Mouse (Mus musculus): ENCODE data around the gene Rps16. TPM values are rescaled to one million over a fixed set of nuclear protein-coding genes. Genes with fewer than 3 reads are reported as not detected.
"Not testable (repeated sequence)": the region's sequence is repeated elsewhere in the genome, so short reads cannot be mapped to it uniquely, and the experiment has no call there.

Rps16 gene
- polyA plus RNA-seq, 1 experiment from 2014 or later = 695 TPM

DNA sequence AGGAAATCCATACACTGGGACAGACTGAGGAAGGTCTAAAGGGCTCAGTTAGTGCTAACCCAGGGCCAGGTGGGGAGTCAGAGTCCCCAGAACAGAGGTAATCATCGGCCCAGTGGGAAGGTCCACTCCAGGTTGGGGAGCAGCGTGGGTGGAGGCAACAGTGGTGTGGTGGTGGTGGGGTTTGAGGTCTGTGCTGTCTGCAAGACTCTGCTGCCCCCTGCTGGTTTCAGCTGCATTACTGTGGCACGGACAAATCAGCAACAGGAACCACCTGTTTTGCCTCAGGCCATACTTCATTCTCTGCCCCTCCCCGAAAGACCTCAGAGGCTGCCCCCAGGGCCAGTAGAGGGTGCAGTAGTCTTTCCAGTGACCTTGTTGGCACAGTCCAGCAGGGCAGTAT is 36.0 kb downstream of the Rps16 start:
- peaks cover 12% of the 10 kb centered on the region for H3K4me1 ChIP-seq (ENCODE audit: insufficient read depth, low read depth, low read length)
- no peaks in the 10 kb centered on the region for H3K27me3 ChIP-seq (replicated peaks; ENCODE audit: insufficient read depth, low read length)
- H3K27ac ChIP-seq (ENCODE audit: low read length) = peak overlapping the region; percentile 71
- no peak overlapping the region for H3K9ac ChIP-seq (replicated peaks; ENCODE audit: low read depth)
- peak; percentile 71 for ATAC-seq
- DNase-seq (ENCODE audit: low spot score) = peak; percentile 96
- TF ChIP-seq CTCF (IDR thresholded peaks at IDR 0.05) (peak; percentile 97), EP300 (IDR thresholded peaks at IDR 0.05) (no peak)
- WGBS = 2% methylated on average over 4 of the region's 4 CpGs
- peaks cover 13% of the 10 kb centered on the region for H3K36me3 ChIP-seq (ENCODE audit: insufficient read depth, low read length)
- H3K4me2 ChIP-seq (replicated peaks; ENCODE audit: low read depth, low read length) = no peak overlapping the region
- H3K9me3 ChIP-seq (ENCODE audit: low read length) = no peaks in the 10 kb centered on the region
- no peak overlapping the region for H3K4me3 ChIP-seq (ENCODE audit: low read depth, low read length)

DNA sequence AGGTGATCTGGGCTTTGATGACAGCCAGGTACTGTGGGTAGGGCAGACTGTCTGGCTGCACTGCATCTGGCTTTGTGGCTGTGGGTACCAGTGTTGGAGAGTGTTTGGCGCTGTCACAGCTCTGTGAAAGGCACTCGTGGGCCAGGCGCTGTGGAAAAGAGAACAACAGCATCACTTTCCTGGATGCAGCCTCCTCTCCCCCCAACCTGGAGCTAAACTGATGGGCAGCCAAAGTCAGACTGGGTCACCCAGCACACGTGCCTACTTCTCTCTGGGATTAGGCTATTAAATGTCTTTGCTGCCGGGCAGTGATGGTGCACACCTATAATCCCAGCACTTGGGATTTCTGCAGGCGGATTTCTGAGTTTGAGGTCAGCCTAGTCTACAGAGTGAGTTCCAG is 36.4 kb downstream of the Rps16 start:
- Histone ChIP-seq H3K4me1 (ENCODE audit: insufficient read depth, low read depth, low read length) (peaks cover 12% of the 10 kb centered on the region), H3K36me3 (ENCODE audit: insufficient read depth, low read length) (peaks cover 13% of the 10 kb centered on the region)
- DNase-seq (ENCODE audit: low spot score); H3K9ac ChIP-seq (replicated peaks; ENCODE audit: low read depth); H3K4me2 ChIP-seq (replicated peaks; ENCODE audit: low read depth, low read length); H3K9me3 ChIP-seq (ENCODE audit: low read length); H3K27ac ChIP-seq (ENCODE audit: low read length); H3K27me3 ChIP-seq (replicated peaks; ENCODE audit: insufficient read depth, low read length); ATAC-seq; H3K4me3 ChIP-seq (ENCODE audit: low read depth, low read length): not testable (repeated sequence)
- WGBS = 78% methylated on average over 6 of the region's 6 CpGs

DNA sequence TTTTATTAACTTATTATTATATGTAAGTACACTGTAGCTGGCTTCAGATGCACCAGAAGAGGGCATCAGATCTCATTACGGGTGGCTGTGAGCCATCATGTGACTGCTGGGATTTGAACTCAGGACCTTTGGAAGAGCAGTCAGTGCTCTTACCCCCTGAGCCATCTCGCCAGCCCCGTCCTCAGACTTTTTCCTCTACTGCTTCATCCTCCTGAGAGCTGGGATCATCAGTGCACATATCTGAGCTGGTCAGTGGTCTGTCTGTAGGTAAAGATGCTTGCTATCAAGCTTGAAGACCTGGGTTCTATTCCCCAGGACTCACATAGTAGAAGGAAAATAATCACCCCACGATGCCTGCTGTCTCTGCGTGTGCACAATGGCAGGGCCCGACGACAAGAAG is 36.9 kb downstream of the Rps16 start:
- ATAC-seq = not testable (repeated sequence)

DNA sequence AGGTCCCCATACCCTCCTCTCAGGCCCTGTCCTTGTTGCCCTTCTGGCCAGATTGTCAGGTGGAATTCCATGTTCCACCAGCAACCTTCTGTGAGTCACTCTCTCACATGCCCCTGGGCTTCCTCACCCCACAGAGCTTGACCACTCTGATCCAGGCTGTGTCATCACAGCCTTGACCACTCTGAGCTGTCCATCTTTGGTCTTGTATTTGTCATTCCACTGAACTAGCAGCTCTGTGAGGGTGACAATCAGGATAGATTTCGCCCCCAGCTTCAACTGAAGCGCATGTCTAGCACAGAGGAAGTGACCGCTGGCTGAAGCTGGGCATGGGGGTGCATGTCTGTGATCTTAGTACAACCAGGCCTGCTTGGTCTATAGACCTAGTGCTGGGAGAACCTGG is 39.9 kb downstream of the Rps16 start:
- Histone ChIP-seq H3K9ac (replicated peaks; ENCODE audit: low read depth) (no peak overlapping the region), H3K4me2 (replicated peaks; ENCODE audit: low read depth, low read length) (no peak overlapping the region), H3K4me1 (ENCODE audit: insufficient read depth, low read depth, low read length) (peaks cover 5% of the 10 kb centered on the region; the same call in 1 of the 2 replicates), H3K36me3 (ENCODE audit: insufficient read depth, low read length) (peaks cover 19% of the 10 kb centered on the region), H3K27me3 (replicated peaks; ENCODE audit: insufficient read depth, low read length) (no peaks in the 10 kb centered on the region), H3K4me3 (ENCODE audit: low read depth, low read length) (no peak overlapping the region), H3K27ac (ENCODE audit: low read length) (no peak overlapping the region), H3K9me3 (ENCODE audit: low read length) (no peaks in the 10 kb centered on the region)
- DNase-seq (ENCODE audit: low spot score) (no peak), ATAC-seq (no peak)
- TF ChIP-seq EP300 (IDR thresholded peaks at IDR 0.05) = no peak
- no peak for TF ChIP-seq CTCF (IDR thresholded peaks at IDR 0.05)
- whole genome bisulfite sequencing = 98% methylated on average over 3 of the region's 3 CpGs

More for the DNA sequence above, 36.9 kb downstream of the Rps16 start:
- H3K27me3 ChIP-seq (replicated peaks; ENCODE audit: insufficient read depth, low read length); DNase-seq (ENCODE audit: low spot score); H3K27ac ChIP-seq (ENCODE audit: low read length); H3K4me3 ChIP-seq (ENCODE audit: low read depth, low read length); H3K9ac ChIP-seq (replicated peaks; ENCODE audit: low read depth); H3K4me2 ChIP-seq (replicated peaks; ENCODE audit: low read depth, low read length); H3K9me3 ChIP-seq (ENCODE audit: low read length): not testable (repeated sequence)
- peaks cover 11% of the 10 kb centered on the region for H3K4me1 ChIP-seq (ENCODE audit: insufficient read depth, low read depth, low read length)
- peaks cover 13% of the 10 kb centered on the region for H3K36me3 ChIP-seq (ENCODE audit: insufficient read depth, low read length)
- WGBS = 82% methylated on average over 7 of the region's 7 CpGs

DNA sequence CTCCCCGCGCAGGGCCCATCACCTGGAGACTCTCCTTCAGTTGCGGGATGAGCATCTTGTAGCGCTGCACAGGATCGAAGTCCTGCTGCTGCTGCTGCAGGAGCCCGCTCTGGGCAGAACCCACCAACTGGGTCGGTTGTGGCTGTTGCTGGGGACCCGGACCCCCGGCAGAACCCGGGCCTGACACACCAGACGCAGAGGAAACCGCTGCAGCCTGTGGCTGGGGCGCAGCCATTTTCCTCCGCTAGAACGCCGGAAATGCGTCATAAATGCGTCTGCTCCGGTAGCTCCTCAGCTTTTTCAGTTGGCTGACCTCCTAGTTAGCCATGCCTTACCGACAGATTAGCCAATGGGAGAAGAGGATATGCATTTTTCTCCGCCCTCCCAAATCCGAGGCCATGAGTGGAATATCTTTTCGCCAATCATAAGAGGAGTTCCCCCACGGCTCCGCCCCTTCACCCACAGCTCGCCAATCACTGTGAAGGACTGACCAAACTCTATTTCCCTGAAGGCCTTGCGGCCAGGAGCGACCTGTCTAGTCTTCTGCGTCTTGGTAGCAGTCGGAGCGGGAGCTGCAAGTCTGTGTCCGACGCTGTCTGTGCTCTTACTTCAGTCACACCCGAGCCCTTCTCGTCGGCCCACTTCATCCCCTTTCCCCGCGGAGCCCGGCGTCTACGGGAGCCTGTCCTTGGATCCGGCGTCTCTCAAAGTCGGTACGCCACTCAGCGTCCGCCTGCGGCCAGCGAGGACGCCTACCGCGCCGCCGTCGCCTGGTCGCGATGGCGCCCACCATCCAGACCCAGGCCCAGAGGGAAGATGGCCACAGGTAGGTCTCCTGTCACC is 42.2 kb downstream of the Rps16 start, which contains the start of the genes Med29 and Paf1:
Med29 (minus strand) TSS at position 280 of the 843 bp plus-strand sequence.
Paf1 (plus strand) TSS at position 523 of the 843 bp plus-strand sequence.
- Histone ChIP-seq H3K27ac (ENCODE audit: low read length) (peak within 1 kb of the TSS; percentile 68), H3K27me3 (replicated peaks; ENCODE audit: insufficient read depth, low read length) (no peaks in the 10 kb centered on the region), H3K36me3 (ENCODE audit: insufficient read depth, low read length) (peaks cover 31% of the 10 kb centered on the region), H3K4me2 (replicated peaks; ENCODE audit: low read depth, low read length) (peak within 1 kb of the TSS; percentile 90), H3K4me1 (ENCODE audit: insufficient read depth, low read depth, low read length) (peaks cover 5% of the 10 kb centered on the region; the same call in 1 of the 2 replicates), H3K9ac (replicated peaks; ENCODE audit: low read depth) (peak within 1 kb of the TSS; percentile 72), H3K4me3 (ENCODE audit: low read depth, low read length) (peak within 1 kb of the TSS; percentile 79), H3K9me3 (ENCODE audit: low read length) (no peaks in the 10 kb centered on the region)
- peak; percentile 100 for DNase-seq (ENCODE audit: low spot score)
- ATAC-seq = peak; percentile 98
- 0 out of 2 replicates have a peak, but pooled peaks have one; percentile 3 for TF ChIP-seq CTCF (IDR thresholded peaks at IDR 0.05)
- no peak for TF ChIP-seq EP300 (IDR thresholded peaks at IDR 0.05)
- 1% methylated on average over 57 of the region's 58 CpGs for WGBS

DNA sequence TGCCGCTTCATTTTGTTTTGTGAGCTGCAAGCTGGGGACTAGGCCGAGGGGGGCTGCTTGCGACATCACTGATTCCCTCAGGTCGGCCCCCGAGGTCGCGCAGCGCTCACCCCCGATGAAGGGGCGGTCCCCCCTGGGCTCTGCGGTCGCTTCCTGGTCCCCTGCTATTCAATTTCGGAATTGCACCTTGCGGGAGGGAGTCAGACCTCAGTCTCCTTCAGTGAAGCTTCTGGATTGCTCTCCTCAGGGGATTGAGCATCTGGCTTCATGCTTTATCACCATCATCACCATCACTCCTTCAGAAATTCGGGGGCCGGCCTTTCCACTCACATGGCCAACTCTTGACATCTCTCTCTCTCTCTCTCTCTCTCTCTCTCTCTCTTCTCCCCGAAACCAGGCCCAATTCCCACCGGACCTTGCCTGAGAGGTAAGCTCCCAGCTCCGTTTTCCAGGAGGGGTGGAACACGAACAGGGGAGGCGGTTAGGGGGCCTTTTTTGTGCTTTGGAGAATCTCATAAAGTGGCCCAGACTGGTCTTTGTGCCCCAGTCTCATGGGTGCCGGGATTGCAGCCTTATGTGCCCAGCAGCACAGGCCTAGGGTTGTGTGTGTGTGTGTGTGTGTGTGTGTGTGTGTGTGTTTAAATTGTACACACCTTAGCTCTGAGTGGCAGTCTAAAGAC is 43.0 kb downstream of the Rps16 start:
- Histone ChIP-seq H3K27me3 (replicated peaks; ENCODE audit: insufficient read depth, low read length) (no peaks in the 10 kb centered on the region), H3K9ac (replicated peaks; ENCODE audit: low read depth) (peak overlapping the region; percentile 72), H3K9me3 (ENCODE audit: low read length) (no peaks in the 10 kb centered on the region), H3K4me1 (ENCODE audit: insufficient read depth, low read depth, low read length) (peaks cover 5% of the 10 kb centered on the region; the same call in 1 of the 2 replicates), H3K27ac (ENCODE audit: low read length) (peak overlapping the region; percentile 68), H3K4me3 (ENCODE audit: low read depth, low read length) (peak overlapping the region; percentile 79), H3K36me3 (ENCODE audit: insufficient read depth, low read length) (peaks cover 34% of the 10 kb centered on the region), H3K4me2 (replicated peaks; ENCODE audit: low read depth, low read length) (peak overlapping the region; percentile 90)
- no peak for ATAC-seq
- 5% methylated on average over 22 of the region's 22 CpGs for WGBS
- no peak for TF ChIP-seq CTCF (IDR thresholded peaks at IDR 0.05)
- no peak for TF ChIP-seq EP300 (IDR thresholded peaks at IDR 0.05)
- DNase-seq (ENCODE audit: low spot score) = no peak

All from lung, postnatal 0 days (tissue).